19 mouse cellular contexts compared by ENCODE assay signal in the genomic region with DNA sequence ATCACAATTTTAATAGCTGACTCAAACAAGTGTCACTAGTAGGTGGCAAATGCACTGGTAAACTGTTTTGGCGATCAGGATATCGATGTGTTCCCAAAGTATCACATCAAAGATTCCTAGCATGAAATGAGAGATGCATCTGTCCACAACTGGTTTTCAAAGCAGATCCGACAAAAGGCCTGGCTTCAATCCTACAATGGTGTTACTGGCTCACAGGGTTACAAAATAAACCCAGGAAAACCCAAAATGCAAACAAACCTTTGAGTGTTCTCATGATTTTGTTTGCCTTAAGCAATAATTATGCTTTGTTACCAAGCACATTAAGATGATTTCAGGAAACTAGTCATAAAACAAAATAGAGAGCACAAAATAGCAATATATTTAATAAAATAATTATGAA.
"Had no signal": no experiment of that assay in that cellular context is flagged by ENCODE, and none has a peak within 500 bp of the region (broad histone marks: within the 10 kb centered on the region; RNA-seq: fewer than 3 reads in every experiment).

No protein-coding gene starts in this region.

- H3K9me3 ChIP-seq: liver, embryonic 13.5 days; liver, embryonic 15.5 days; lung, embryonic 15.5 days; midbrain, embryonic 10.5 days; midbrain, embryonic 12.5 days; neural tube, embryonic 13.5 days; neural tube, embryonic 15.5 days had no signal

- H3K27ac ChIP-seq: liver, embryonic 13.5 days; liver, embryonic 15.5 days; lung, embryonic 15.5 days; midbrain, embryonic 10.5 days; midbrain, embryonic 12.5 days; neural tube, embryonic 13.5 days; neural tube, embryonic 15.5 days had no signal

- H3K9ac ChIP-seq: liver, embryonic 13.5 days; liver, embryonic 15.5 days; lung, embryonic 15.5 days; midbrain, embryonic 12.5 days; neural tube, embryonic 13.5 days; neural tube, embryonic 15.5 days had no signal

- H3K27me3 ChIP-seq: liver, embryonic 13.5 days; liver, embryonic 15.5 days; lung, embryonic 15.5 days; midbrain, embryonic 12.5 days; neural tube, embryonic 13.5 days; neural tube, embryonic 15.5 days had no signal

- ATAC-seq: midbrain, embryonic 16.5 days had no signal

- H3K4me2 ChIP-seq: liver, embryonic 13.5 days; liver, embryonic 15.5 days; lung, embryonic 15.5 days; midbrain, embryonic 12.5 days; neural tube, embryonic 13.5 days; neural tube, embryonic 15.5 days had no signal

- H3K4me1 ChIP-seq: liver, embryonic 13.5 days; lung, embryonic 15.5 days; midbrain, embryonic 10.5 days; midbrain, embryonic 12.5 days; neural tube, embryonic 13.5 days; neural tube, embryonic 15.5 days had no signal

- H3K4me3 ChIP-seq: liver, embryonic 13.5 days; liver, embryonic 15.5 days; lung, embryonic 15.5 days; midbrain, embryonic 10.5 days; midbrain, embryonic 12.5 days; myocyte; neural tube, embryonic 13.5 days; neural tube, embryonic 15.5 days had no signal

- DNase-seq: liver, embryonic 13.5 days; lung, postnatal 14 days; midbrain, embryonic 14.5 days; retina, postnatal 1 day; right cerebral cortex, adult 18-20 months; right cerebral cortex, postnatal 25 days; right cerebral cortex, postnatal 4 days; spleen, adult 18-20 months; thymus, adult 18-20 months; thymus, postnatal 14 days; thymus, postnatal 36 days had no signal
